Mouse (Mus musculus): ENCODE measurements around the gene Zmym6.
A peak's percentile ranks its signal among the peaks of the same experiment; 100 is the strongest.
"Not testable (repeated sequence)": the region's sequence is repeated elsewhere in the genome, so short reads cannot be mapped to it uniquely, and the experiment has no call there.

Gene Zmym6

GRCm38 (mm10) chr4:127076875-127077548 lies at the start of gene Zmym6:
Gene Zmym6, plus strand, starts transcription at chr4:127077383.
- DNase-seq (ENCODE audit: low spot score in 2 of 2): peak; percentile 92 to 96

GRCm38 (mm10) chr4:127037158-127037557 lies 40.0 kb upstream of the Zmym6 start:
- no peak for DNase-seq (ENCODE audit: low spot score in 2 of 2)

DNA sequence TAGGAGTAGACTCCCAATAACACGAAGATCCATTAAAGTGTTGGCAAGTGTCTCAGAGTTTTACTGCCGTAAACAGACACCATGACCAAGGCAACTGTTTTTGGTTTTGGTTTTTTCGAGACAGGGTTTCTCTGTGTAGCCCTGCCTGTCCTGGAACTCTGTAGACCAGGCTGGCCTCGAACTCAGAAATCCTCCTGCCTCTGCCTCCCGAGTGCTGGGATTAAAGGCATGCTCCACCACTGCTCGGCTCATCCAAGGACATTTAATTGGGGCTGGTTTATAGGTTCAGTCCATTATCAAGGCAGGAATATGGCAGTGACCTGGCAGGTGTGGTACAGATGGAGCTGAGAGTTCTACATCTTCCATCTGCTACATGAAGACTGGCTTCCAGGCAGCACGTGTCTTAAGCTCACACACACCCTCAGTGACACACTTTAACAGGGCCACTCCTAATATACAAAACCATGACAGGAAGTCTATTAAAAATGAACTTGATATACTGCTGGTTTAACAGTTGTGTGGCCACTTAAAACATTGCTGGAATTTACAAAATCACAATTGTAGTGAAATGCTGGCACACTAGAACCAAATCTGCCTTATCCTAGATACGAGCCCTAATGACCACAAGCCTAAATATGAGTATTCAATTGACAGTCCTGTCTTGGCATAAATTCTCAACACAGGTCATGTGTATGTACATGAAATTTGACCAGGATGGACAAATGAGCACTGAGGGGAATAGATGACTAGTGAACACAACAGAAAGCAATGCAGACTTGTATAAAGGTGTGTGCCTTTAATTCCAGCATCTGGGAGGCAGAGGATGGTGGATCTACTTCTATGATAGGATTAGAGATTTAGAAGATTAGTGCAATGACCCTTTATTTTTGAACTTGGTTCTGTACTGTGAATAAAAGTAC lies 39.0 kb upstream of the Zmym6 start:
- DNase-seq (ENCODE audit: low spot score in 2 of 2): no peak

- DNase-seq (ENCODE audit: low spot score in 2 of 2): no peak
Observed at GRCm38 (mm10) chr4:127038828-127039349, 38.3 kb upstream of the Zmym6 start.

DNA sequence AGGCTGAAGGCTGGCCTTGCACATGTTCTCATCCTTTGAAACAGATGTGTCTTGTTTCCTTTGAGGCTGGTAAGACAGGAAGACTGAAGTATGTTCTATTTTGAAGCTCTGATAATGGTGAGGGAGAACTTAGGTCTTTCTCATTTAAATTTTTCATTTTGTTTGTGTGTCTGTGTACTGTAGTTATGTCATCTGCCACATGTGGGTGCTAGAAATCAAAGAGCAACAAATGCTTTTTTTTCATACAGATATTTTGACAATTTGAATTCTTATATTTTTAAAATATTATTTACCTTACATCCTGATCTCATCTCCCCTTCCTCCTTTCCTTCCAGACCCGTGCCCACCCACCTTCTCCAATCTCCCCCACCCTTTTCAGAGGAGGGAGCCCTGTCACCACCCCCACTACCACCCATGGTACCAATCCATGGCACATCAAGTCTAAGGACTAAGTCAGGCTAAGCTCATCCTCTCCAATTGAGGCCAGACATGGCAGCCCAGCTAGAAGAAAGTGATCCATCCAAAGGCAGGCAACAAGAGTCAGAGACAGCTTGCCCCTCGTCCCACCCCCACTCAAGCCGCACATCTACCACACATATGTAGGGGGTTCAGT lies 37.2 kb upstream of the Zmym6 start:
- DNase-seq (ENCODE audit: low spot score in 2 of 2): no peak

DNA sequence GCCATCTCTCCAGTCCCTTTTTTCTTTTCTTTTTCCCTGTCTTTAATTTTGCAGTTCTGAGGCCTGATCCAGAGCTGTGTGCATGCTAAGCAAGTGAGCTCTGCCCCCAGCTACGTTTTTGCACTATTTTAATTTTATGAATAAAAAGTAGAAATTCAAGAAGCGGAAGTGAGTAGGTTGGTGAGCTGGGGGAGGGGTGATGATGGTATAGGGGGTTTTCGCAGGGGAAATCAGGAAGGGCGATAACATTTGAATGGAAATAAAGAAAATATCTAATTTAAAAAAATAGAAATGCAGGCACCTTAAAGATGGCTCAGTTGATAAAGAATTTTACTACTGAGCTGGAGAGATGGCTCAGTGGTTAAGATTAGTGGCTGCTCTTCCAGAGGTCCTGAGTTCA lies 33.6 kb upstream of the Zmym6 start:
- DNase-seq (ENCODE audit: low spot score in 2 of 2): no peak

GRCm38 (mm10) chr4:127051121-127051520 lies 26.1 kb upstream of the Zmym6 start:
- DNase-seq (ENCODE audit: low spot score in 2 of 2): no peak

DNA sequence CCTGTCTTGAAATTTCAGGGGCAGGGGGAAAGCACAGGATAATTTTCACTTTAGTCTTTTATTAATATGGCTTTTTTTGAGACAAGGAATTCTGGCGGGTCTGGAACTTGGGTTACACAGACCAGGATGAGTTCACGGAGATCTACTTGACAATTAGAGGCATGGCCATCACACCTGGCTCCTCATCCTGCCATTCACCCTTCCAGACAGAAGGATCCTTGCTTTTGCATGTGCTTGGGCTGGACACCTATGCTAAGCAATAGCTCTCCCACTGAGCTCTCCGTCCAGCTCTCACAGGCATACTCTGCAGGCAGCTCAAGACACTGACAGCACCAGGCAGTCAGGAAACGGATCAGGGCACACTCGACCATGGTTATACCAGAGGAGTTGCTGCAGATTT lies 24.1 kb upstream of the Zmym6 start:
- DNase-seq (ENCODE audit: low spot score in 2 of 2): no peak

GRCm38 (mm10) chr4:127054522-127055198 lies 22.5 kb upstream of the Zmym6 start:
- DNase-seq (ENCODE audit: low spot score in 2 of 2): no peak

DNA sequence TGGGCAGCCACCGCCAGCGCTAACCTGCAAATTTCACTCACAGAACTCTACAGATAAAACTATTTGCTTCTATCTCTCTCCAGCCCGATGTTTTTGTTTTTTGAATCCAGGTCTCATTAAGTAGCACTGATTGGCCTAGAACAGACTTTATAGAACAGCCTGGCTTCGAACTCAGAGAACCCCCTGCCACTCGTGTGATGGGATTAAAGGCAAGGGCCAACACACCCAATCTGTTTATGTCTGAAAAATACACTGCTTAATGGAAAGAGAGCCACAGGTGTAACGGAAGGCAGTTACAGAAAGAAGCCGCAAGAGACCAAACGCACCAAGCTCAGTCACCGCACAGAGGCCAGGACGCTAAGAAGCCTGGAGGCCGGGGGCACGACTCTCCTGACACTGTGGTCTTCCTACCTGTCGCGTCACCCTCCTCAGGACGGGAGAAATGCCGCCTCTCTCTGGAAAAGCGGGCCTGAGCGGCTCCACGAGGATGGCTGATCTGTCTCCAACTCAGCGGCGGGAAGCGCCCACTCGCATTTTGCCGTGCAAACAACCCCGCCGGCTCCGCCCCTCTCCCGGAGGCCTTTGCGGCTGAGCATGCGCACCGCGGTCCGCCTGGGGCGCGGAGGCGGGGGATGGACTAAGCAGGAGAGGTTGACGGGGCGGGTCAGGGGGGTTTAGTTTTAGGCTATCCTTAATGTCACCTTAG lies 16.4 kb upstream of the Zmym6 start, which contains the start of gene Zmym1:
TSS of gene Zmym1 (minus strand) at position 568 of the 706 bp plus-strand sequence.
- DNase-seq (ENCODE audit: low spot score in 2 of 2): peak; percentile 65 to 89

DNA sequence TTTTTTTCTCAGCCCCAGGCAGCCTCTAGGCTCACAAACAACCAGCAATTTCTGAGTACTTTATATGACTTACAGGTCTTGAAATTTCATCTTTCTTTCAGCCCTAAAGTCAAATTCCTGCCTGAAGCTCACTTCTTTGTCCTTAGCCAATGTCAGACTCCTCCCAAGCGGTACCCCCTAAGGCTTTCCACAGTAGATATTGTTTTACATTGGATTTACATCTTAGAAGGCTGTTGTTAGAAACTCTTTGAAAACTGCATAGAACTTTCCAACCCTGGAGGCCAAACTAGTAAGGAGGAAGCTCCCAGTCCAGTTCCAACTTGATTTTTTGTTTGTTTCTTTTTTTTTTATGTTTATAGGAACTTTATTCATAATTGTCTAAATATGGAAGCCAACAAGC lies 13.1 kb upstream of the Zmym6 start:
- no peak for DNase-seq (ENCODE audit: low spot score in 2 of 2)

GRCm38 (mm10) chr4:127074915-127075314 lies 2.3 kb upstream of the Zmym6 start:
- no peak for DNase-seq (ENCODE audit: low spot score in 2 of 2)

DNA sequence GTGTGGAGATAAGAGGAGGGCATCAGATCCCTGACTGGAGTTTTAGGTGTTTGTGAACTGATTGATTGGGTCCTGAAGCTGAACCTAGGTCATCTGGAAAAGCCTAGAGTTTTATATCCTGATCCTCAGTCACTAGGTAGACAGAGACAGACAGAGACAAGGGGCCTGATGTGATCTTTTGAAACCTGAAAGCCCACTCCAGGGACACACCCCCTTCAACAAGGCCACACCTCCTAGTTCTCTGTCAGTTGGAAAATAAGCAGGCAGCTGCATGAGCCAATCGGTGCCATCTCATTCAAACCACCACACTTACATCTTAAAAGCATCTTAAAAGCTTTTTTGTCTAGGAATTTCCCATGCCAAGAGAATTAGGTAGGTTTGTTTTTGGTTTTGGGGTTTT lies 3.6 kb downstream of the Zmym6 start:
- no peak for DNase-seq (ENCODE audit: low spot score in 2 of 2)

DNA sequence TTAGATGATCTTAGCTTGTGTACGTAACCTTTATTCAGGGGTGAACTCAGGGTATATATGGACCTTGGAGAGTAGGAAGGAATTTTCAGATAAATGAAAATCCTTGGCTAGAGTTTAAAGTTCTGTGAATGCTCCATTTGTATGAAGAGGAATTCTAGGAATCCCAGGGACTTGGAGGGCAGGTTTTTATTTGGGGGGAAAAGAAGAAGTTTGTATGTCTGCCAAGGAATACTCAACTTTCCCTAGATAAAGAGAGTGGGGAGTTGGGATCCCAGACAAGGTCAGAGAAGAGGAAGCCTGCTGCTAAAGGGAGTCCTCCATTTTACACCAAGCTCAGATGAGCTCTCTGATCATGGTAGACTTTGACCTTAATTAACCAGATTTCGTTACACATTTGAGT lies 5.9 kb downstream of the Zmym6 start:
- no peak for DNase-seq (ENCODE audit: low spot score in 2 of 2)

DNA sequence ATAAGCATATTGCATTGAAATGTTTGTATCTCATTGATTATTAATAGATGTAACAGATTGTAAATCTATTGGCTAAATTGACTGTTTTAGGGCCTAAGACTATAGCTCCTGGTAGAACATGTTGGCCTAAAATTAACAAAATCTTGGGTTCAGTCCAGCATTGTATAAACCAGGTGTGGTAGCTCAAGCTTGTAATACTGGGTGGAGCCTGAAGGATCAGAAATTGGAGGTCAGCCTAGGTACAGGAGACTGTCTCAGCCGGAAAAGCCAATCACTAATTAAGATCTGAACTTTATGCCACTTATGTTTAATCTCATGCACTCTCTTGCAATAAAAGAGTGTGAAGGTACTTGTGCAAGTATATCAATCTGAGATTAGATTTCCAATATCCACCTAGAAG lies 8.6 kb downstream of the Zmym6 start:
- DNase-seq (ENCODE audit: low spot score in 2 of 2): no peak

DNA sequence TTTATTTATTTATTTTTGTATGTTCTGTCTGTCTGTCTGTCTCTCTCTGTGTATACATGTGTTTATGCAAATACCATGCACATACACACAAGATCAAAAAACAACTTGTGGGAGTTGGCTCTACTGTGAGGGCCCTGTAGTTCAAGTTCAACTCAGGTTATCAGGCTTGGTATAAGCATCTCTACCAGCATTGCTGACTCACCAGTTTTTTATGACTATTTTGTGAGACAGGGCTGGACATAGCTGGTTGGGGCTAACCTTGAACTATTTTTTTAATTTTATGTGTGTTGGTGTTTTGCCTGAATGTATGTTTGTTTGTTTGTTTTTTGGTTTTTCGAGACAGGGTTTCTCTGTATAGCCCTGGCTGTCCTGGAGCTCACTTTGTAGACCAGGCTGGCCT lies 14.0 kb downstream of the Zmym6 start:
- DNase-seq (ENCODE audit: low spot score in 2 of 2): no peak

DNA sequence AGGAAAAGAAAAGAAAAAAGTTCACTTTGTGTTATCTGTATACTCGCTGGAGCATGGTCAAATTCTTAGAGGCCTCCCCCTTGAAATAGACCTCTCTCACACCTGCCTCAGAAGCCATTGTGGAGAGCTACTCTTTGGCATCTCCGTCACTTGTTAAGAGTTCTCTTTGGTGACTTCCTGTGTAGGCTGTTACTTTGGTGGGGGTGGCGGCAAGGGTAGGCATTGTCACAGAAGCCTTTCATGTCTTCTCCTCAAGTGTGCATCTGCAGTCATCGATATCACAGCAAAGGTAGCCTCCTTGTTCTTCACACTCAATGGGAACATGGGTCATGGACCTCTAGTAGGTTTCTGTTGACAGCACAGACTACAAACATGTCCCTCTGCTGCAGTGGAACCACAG lies 17.9 kb downstream of the Zmym6 start:
- no peak for DNase-seq (ENCODE audit: low spot score in 2 of 2)

GRCm38 (mm10) chr4:127099552-127099951 lies 22.4 kb downstream of the Zmym6 start:
- not testable (repeated sequence) for DNase-seq (ENCODE audit: low spot score in 2 of 2)

DNA sequence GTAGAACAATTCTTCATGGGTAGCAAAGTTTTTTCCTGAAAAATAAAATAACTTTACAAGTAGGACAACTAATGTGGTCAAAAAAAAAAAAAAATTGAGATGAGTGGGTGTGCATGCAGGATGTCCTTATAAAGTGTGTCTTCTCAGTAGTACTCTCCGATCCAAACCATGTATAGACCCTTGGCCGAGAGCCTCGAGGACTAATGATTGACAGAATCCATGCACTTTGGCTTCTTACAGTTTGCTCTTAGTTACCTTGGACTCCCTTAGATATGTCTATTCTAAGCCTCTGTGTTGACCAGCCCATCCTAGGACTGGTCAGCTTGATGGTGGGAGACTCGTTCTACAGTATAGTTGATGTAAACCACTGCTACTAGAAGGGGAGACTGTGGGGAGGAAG lies 30.4 kb downstream of the Zmym6 start:
- no peak for DNase-seq (ENCODE audit: low spot score in 2 of 2)

DNA sequence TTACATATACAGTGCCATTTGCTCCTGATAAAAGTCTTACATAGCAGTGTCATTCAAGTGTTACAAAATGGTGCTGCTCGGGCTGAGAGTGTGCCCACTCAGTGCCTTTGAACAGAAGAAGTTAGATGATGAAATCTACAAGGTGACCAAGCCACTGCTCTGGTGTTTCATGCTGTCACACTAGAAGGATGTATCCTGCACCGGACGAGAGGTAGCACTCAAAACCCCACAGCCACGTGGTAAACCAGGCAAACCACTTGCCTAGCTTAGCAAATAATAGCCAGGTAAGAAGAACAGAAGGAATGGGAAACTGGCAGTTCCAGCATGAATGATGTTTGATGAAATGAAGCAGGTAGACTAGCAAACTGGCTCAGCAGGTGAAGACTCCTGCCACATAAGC lies 33.4 kb downstream of the Zmym6 start:
- DNase-seq (ENCODE audit: low spot score in 2 of 2): no peak

DNA sequence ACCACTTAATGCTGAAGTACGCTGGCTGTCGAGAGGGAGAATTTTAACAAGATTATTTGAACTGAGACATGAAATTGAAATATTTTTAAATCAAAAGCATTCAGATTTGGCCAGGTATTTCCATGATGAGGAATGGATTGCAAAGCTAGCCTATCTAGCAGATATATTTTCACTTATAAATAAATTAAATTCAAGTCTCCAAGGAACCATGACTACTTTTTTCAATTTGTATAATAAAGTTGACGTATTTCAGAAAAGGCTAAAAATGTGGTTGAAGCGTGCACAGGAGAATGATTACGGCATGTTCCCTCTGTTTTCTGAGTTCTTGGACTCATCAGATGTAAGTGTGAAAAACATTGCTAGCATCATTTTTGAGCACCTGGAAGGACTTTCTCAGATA lies 46.2 kb downstream of the Zmym6 start, which contains the start of gene Tmem35b:
TSS of gene Tmem35b (plus strand) at position 301 of the 400 bp plus-strand sequence.
- DNase-seq (ENCODE audit: low spot score in 2 of 2): no peak

All from left cerebral cortex, adult 9 months (tissue).